Mouse (Mus musculus) liver, embryonic 11.5 days (tissue): ENCODE measurements around the gene Cep104. TPM values are rescaled to one million over a fixed set of nuclear protein-coding genes. Genes with fewer than 3 reads are reported as not detected.

Experiments used
- ATAC-seq: fragments of 200-750 bp; cut with Nextera tagmentation; replicated peaks from 2 replicates; pipeline ENCODE4 v1.8.0; 2017; ENCODE audit warnings: moderate number of reproducible peaks, mild to moderate bottlenecking, moderate TSS enrichment, moderate library complexity; ENCODE audit not compliant: low FRiP score
- DNase-seq: peaks from one replicate; pipeline ENCODE4 v3.0.0-alpha.2; 2017; ENCODE audit warnings: low spot score
- H3K27ac ChIP-seq: fragments of 300-500 bp; sonication (generic); 2 replicates; pipeline ENCODE4 v1.5.1; 2014; ENCODE audit warnings: mild to moderate bottlenecking, low read depth, low read length, control low read depth
- H3K27me3 ChIP-seq: fragments of 300-500 bp; sonication (generic); replicated peaks from 2 replicates; pipeline ENCODE4 v1.6.1; 2014; ENCODE audit warnings: low read length, mixed read lengths; ENCODE audit not compliant: control insufficient read depth, insufficient read depth
- H3K36me3 ChIP-seq: fragments of 300-500 bp; sonication (generic); 2 replicates; pipeline ENCODE4 v1.6.1; 2014; ENCODE audit warnings: mild to moderate bottlenecking, low read length, moderate library complexity, mixed read lengths; ENCODE audit not compliant: control insufficient read depth, insufficient read depth
- H3K4me1 ChIP-seq: fragments of 300-500 bp; sonication (generic); replicated peaks from 2 replicates; pipeline ENCODE4 v1.6.1; 2014; ENCODE audit warnings: low read length, mixed read lengths; ENCODE audit not compliant: control insufficient read depth, insufficient read depth
- H3K4me2 ChIP-seq: fragments of 300-500 bp; sonication (generic); 2 replicates; pipeline ENCODE4 v1.6.1; 2014; ENCODE audit warnings: mild to moderate bottlenecking, control low read depth, moderate library complexity
- H3K4me3 ChIP-seq: fragments of 300-500 bp; sonication (generic); 2 replicates; pipeline ENCODE4 v1.5.1; 2014; ENCODE audit warnings: low read depth, low read length, control low read depth
- H3K9ac ChIP-seq: fragments of 300-500 bp; sonication (generic); 2 replicates; pipeline ENCODE4 v1.6.1; 2014; ENCODE audit warnings: low read depth, low read length, control low read depth
- H3K9me3 ChIP-seq: fragments of 300-500 bp; sonication (generic); 2 replicates; pipeline ENCODE4 v1.6.1; 2016; ENCODE audit warnings: low read length, inconsistent platforms, mixed read lengths; ENCODE audit not compliant: control insufficient read depth
- WGBS: fragments of 180-500 bp; shearing (Covaris S2); extraction: QIAGEN DNeasy Blood & Tissue Kit; methylation state at CpG from one replicate; pipeline ENCODE4 v1.1.7; 2014; 5-methylcytosine and 5-hydroxymethylcytosine counted together
- polyA plus RNA-seq: library from polyadenylated mRNA; unstranded; fragments of >200 nt; fragmentation: Nextera tagmentation; extraction: Ambion mirVana; gene quantifications from 2 replicates; pipeline ENCODE4 v1.2.1, GENCODE M21; 2014

The Cep104 gene
- polyA plus RNA-seq: 14.3 and 15.8 TPM in 2 replicates

DNA sequence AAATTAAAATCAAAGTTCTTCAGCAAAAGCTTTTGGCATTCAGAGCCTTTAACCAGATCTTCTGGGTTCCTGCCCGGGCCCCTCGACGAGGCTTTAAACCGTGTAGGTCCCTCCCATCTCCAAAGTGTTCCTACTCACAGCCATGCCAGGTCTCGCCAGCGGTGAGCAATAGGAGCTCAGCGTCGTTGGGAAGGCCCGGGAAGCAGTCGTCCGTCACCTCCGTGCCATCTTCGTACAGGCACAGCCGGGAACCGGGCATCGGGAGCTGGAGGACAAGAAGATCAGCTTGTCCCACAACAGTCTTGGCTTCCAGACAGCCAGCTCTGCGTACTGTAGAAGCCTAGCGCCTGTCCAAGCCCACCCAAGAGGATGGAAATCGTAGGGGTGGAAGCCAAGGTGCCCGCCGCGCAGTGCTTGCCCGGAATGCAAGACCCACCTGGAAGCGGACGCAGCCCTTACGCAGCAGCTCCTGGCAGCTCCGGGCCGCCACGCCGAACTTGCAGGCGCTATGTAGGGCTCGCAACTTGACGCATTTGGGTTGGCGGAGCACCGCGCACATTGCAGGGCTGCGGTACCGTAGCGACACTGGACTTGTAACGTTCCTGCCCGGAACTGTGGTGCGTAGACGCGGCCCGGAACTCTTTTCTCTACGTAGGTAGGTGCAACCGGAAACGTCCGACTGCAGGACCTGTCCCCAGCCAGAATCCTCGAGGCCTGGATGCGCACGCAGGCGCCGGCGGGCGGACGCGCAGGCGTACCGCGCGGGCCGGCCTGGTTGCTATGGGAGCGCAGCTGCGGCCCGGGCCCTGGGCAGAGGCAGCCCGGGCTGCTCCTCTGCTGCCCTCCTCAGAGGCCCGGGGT lies at the start of gene Cep104, which contains the start of gene Dffb:
Gene Cep104 (plus strand): TSS at position 764 of the 861 bp plus-strand sequence.
Gene Dffb (minus strand): TSS at position 696 of the 861 bp plus-strand sequence.
- Histone ChIP-seq H3K4me3 (peak within 1 kb of the TSS; percentile 96), H3K4me2 (peak within 1 kb of the TSS; percentile 85), H3K27ac (peak within 1 kb of the TSS; percentile 68), H3K9ac (peak within 1 kb of the TSS; percentile 90), H3K4me1 (peaks cover 13% of the 10 kb centered on the region), H3K36me3 (peaks cover 3% of the 10 kb centered on the region; the same call in 1 of the 2 replicates), H3K9me3 (no peaks in the 10 kb centered on the region), H3K27me3 (no peaks in the 10 kb centered on the region)
- peak; percentile 95 for ATAC-seq
- DNase-seq: peak; percentile 89
- 1% methylated on average over 68 of the region's 68 CpGs for WGBS

DNA sequence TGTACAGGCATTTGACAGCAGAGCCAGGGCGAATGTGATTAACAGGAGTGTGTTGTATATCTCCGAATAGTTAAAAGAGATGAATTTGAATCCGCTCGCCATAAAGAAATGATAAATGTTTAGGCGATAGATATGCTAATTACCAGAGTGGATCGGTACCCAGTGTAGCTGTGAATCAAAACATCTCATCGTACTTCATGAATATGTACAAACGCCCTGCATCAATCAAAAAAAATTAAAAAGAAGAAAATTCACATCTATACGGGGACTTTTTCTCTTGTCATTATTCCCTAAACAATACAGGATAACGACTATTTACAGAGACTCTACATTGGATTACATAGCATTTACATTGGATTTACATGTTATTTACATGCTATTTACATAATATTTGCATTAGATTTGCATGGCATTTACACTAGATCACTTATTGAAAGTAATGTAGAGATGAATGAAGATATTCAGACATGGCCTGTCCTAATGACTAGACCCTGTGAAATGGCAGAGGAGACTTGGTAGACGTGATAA lies 46.2 kb upstream of the Cep104 start:
- ATAC-seq (no peak), DNase-seq (no peak)
- Histone ChIP-seq H3K4me2 (no peak overlapping the region), H3K27ac (no peak overlapping the region), H3K27me3 (no peaks in the 10 kb centered on the region), H3K4me3 (no peak overlapping the region), H3K9me3 (no peaks in the 10 kb centered on the region), H3K36me3 (no peaks in the 10 kb centered on the region), H3K4me1 (no peaks in the 10 kb centered on the region), H3K9ac (no peak overlapping the region)
- 80% methylated on average over 11 of the region's 11 CpGs for WGBS

DNA sequence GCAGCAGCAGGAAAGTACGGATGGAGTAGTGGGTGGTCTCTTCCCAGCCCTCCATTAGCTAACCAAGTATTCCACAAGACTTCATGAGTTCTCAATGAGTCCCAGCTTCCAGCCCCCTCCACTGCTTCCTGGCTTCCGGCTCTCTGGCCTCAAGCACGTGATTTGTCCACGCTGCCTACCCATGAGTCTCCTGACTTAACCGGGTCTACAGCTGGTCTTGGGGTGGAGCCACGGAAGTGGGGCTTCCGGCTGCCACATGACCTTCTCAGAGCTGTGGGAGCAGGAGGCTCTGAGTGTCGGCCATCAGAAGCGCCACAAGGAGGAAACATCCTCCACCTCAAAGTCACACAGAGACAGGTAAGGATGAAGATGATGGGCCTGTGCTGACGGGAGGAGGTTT lies 45.6 kb upstream of the Cep104 start:
- H3K4me3 ChIP-seq: no peak overlapping the region
- H3K27me3 ChIP-seq: no peaks in the 10 kb centered on the region
- no peaks in the 10 kb centered on the region for H3K9me3 ChIP-seq
- no peak overlapping the region for H3K4me2 ChIP-seq
- ATAC-seq (no peak), DNase-seq (no peak)
- H3K4me1 ChIP-seq: no peaks in the 10 kb centered on the region
- 63% methylated on average over 10 of the region's 10 CpGs for WGBS
- no peak overlapping the region for H3K9ac ChIP-seq
- no peak overlapping the region for H3K27ac ChIP-seq
- no peaks in the 10 kb centered on the region for H3K36me3 ChIP-seq

DNA sequence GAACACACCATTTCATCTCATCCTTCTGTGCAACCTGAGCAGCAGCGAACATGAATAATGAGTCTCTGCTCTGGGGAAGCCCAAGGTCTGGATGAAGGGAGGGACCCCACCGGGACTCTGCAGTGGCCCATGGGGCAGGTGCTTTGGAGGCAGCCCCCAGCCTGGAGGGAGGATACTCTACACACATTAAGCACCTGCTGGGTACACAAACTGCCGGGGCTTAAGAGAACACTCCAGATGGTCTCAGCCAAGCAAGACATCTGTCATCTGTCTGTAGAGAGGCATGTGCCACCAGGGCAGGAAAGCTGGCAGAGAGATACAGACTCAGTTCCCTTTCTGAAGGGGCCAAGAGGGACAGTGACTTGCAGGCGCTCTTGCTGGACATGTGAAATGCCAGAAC lies 45.1 kb upstream of the Cep104 start:
- H3K36me3 ChIP-seq: no peaks in the 10 kb centered on the region
- H3K4me3 ChIP-seq: no peak overlapping the region
- H3K27me3 ChIP-seq: no peaks in the 10 kb centered on the region
- H3K9me3 ChIP-seq: no peaks in the 10 kb centered on the region
- 73% methylated on average over 4 of the region's 4 CpGs for WGBS
- no peak overlapping the region for H3K4me2 ChIP-seq
- no peak for DNase-seq
- H3K27ac ChIP-seq: no peak overlapping the region
- H3K9ac ChIP-seq: no peak overlapping the region
- H3K4me1 ChIP-seq: no peaks in the 10 kb centered on the region
- no peak for ATAC-seq

DNA sequence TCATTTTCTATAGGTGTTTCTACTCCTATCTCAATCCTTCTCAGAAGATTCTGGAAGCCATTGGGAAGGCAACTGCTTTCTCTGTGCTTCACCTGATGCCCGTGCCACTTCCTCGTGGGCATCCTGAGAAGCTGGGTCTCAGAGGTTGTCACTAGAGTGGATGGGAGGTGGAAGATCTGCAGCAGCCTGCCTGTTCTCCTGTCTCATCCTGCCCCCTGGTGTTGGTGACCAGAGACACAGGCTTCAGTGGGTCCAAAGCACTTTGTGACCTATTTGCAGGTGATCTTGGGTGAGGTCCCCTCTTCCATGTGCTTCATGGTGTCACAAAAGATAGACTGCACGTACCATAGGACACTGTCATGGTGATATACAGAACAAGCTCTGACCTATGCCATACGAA lies 31.8 kb upstream of the Cep104 start:
- no peak for ATAC-seq
- H3K9ac ChIP-seq: no peak overlapping the region
- H3K36me3 ChIP-seq: no peaks in the 10 kb centered on the region
- no peak overlapping the region for H3K4me3 ChIP-seq
- H3K9me3 ChIP-seq: no peaks in the 10 kb centered on the region
- peaks cover 9% of the 10 kb centered on the region for H3K27me3 ChIP-seq
- WGBS: 54% methylated on average over 4 of the region's 4 CpGs
- no peaks in the 10 kb centered on the region for H3K4me1 ChIP-seq
- H3K27ac ChIP-seq: no peak overlapping the region
- no peak overlapping the region for H3K4me2 ChIP-seq
- no peak for DNase-seq

DNA sequence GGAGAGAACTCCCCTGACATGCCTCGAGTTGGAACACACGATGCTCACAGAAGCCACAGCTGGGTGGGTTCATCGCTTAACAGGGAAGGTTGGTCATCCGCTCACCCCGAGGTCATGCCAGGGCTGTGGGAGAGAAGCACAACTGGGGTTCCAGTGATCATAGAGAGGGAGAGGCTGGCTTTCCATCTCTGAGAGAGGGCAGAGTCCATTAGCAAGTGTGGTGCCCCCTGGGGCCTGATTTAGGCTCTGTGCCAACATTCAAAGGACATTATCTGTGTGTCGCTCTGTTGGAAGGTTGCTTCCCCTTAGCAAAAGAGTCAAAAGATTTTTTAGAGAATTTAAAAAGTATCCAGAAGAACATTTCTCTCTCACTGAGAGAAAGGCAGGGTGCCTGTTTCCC lies 30.7 kb upstream of the Cep104 start:
- Histone ChIP-seq H3K4me2 (no peak overlapping the region), H3K4me1 (no peaks in the 10 kb centered on the region), H3K27me3 (peaks cover 12% of the 10 kb centered on the region), H3K36me3 (no peaks in the 10 kb centered on the region), H3K4me3 (no peak overlapping the region), H3K9me3 (no peaks in the 10 kb centered on the region), H3K27ac (no peak overlapping the region), H3K9ac (no peak overlapping the region)
- WGBS: 56% methylated on average over 6 of the region's 6 CpGs
- DNase-seq (no peak), ATAC-seq (no peak)

DNA sequence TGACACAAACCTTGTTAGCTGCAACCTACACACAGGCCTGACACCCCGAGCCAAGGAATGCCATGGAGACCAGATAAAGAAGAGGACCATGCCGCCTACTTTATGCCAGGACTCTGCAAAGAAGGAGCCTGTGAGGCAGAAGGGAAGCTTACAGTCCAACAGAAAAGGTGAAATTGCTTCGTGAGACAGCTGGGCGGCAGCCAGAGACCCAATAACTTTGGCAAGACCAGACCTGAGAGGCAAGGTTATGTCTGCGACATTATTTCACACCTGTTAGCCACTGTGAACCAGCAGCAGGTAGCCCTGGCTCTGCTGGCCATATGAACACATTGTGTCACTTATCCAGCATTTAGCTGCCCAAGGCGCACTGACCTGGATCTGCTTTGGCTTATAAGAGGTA lies 29.3 kb upstream of the Cep104 start:
- H3K36me3 ChIP-seq: no peaks in the 10 kb centered on the region
- H3K4me3 ChIP-seq: no peak overlapping the region
- H3K27ac ChIP-seq: no peak overlapping the region
- H3K9me3 ChIP-seq: no peaks in the 10 kb centered on the region
- WGBS: 78% methylated on average over 6 of the region's 6 CpGs
- H3K9ac ChIP-seq: no peak overlapping the region
- no peaks in the 10 kb centered on the region for H3K4me1 ChIP-seq
- ATAC-seq (no peak), DNase-seq (no peak)
- no peak overlapping the region for H3K4me2 ChIP-seq
- peaks cover 12% of the 10 kb centered on the region for H3K27me3 ChIP-seq

DNA sequence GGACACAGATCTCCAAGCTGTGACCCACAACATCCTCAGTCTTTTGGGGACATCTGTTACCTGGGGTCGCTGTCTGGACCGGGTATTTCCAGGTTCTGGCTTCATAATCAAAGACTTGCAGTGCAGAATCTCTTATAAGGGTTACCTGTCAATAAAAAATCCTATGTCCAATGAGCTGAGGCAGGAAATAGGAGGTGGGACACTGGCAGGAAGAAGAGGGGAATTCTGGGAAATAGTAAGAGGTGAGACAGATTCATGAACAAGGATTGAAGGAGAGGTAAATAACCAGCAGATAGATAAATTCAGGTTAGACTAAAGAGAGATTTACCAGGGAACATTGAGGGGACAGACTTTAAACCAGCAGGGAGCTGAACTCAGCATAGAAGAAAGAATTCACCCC lies 24.6 kb upstream of the Cep104 start:
- H3K4me2 ChIP-seq: no peak overlapping the region
- WGBS: 63% methylated on average over 2 of the region's 2 CpGs
- H3K27ac ChIP-seq: no peak overlapping the region
- no peak for DNase-seq
- no peak overlapping the region for H3K4me3 ChIP-seq
- H3K27me3 ChIP-seq: peaks cover 21% of the 10 kb centered on the region
- no peak overlapping the region for H3K9ac ChIP-seq
- no peak for ATAC-seq
- H3K9me3 ChIP-seq: no peaks in the 10 kb centered on the region
- no peaks in the 10 kb centered on the region for H3K36me3 ChIP-seq
- H3K4me1 ChIP-seq: no peaks in the 10 kb centered on the region

DNA sequence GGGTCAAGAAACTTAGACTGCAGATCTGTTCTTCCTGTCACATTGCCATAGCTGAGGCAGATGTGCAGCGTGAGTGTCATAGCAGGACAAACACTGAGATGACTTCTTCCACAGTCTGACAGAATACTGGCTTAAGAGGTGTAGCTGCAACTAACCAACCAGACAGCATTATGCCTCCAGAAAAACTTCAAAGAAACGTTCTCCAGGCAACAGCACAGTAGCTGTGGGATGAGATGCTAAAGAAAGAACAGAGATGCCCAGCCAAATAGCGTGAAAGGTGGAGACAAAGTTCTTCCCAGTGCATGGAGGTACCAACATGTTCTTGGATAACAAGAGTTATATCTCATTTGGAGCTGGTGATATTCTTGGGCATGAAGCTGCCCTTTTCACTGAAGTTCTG lies 23.8 kb upstream of the Cep104 start:
- H3K4me2 ChIP-seq: no peak overlapping the region
- H3K9me3 ChIP-seq: no peaks in the 10 kb centered on the region
- H3K27ac ChIP-seq: no peak overlapping the region
- H3K36me3 ChIP-seq: no peaks in the 10 kb centered on the region
- no peaks in the 10 kb centered on the region for H3K4me1 ChIP-seq
- no peak overlapping the region for H3K9ac ChIP-seq
- WGBS: 59% methylated on average over 3 of the region's 3 CpGs
- DNase-seq: no peak
- H3K4me3 ChIP-seq: no peak overlapping the region
- no peak for ATAC-seq
- peaks cover 19% of the 10 kb centered on the region for H3K27me3 ChIP-seq
